Mouse (Mus musculus): ENCODE measurements around the gene Cfap126.

Cfap126 gene

DNA sequence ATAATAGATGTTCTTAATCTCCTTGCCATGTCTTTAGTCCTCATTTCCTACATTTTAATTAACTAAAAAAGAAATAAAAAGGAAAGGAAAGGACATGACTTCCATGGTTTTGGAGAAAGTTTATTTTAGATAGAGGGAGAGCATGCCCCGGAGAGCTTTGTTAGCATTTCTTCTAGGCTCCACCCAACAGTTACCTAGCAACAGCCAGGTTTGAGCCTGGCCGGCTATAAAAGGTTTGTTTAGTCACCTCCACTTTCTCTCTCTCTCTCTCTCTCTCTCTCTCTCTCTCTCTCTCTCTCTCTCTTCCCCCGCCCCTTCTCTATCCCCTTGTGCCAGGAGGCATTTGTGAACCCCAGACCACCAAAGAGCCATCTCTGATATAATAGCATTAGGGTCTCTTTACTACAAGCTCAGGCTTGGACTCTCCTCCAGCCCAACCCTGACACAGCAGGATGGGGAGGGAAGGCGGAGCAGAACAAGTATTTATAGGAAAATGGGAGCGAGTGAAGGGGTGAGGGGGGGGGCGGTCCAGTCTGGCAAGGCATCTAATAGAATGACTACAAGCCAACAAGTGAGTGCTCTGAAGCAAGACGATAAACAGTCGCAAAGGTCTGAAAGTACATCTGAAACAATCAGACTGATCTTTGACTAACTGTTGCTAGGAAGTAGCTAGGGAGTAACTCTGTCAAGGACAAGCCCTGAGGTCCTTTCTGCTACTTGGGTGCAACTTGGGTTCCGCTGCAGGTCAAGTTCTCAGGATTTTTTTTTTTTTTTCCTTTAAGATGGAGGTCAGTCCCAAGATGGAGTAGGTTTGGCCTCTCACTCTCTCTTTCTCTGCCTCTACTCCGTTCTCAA, 17.4 kb upstream of the Cfap126 start:
- peak; percentile 17 for DNase-seq (ENCODE audit: low spot score)

- DNase-seq (ENCODE audit: low spot score): no peak
Measured at GRCm38 (mm10) chr1:171097136-171097535, 16.6 kb upstream of the Cfap126 start.

GRCm38 (mm10) chr1:171097612-171098011, 16.1 kb upstream of the Cfap126 start:
- peak; percentile 17 for DNase-seq (ENCODE audit: low spot score)

DNA sequence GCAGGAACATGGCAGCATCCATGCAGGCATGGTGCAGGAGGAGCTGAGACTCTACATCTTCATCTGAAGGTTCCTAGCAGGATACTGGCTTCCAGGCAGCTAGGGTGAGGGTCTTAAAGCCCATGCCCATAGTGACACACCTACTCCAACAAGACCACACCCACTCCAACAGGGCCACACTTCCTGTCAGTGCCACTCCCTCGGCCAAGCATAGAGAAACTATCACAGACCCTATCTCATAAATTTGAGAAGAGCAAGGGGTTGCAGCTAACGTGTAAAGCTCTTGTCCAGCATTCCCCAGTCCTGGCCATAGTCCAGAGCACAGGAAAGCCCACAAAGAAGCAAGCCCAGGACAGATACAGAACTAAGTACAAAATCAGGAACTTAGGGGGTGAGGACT, 12.7 kb upstream of the Cfap126 start:
- DNase-seq (ENCODE audit: low spot score): no peak

DNA sequence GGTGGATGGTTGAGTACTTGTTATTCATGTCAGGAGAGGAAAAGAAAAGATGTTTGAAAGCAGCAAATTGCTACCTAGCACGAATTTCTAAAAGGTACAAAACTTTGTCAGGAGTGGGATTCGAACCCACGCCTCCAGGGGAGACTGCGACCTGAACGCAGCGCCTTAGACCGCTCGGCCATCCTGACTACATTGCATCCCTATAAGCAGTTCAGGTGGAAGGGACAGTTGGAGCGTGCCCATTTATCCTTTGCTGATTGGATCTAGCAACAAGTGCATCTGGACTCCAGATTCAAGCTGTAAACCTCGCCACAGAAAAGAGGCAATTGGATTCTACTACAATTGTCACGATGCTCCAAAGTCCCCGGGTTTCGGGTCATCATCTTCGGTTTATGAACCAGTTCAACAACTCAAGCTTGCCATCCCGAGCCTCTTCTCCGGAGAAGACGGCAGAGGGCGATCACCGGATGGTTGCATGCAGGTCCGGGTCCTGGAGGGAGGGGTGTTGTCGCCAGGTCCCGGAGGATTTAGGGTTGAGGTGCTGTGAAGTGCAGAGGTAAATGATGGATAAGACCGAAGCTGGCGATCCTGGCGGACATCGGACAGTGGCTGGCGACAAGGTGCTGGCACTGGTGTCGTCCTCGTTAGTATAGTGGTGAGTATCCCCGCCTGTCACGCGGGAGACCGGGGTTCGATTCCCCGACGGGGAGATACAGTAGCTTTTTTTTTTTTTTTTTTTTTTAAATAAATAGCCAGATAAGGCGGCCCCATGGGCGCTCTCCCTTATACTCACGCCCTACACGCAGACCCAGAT, 11.8 kb upstream of the Cfap126 start:
- peak; percentile 94 for DNase-seq (ENCODE audit: low spot score)

DNA sequence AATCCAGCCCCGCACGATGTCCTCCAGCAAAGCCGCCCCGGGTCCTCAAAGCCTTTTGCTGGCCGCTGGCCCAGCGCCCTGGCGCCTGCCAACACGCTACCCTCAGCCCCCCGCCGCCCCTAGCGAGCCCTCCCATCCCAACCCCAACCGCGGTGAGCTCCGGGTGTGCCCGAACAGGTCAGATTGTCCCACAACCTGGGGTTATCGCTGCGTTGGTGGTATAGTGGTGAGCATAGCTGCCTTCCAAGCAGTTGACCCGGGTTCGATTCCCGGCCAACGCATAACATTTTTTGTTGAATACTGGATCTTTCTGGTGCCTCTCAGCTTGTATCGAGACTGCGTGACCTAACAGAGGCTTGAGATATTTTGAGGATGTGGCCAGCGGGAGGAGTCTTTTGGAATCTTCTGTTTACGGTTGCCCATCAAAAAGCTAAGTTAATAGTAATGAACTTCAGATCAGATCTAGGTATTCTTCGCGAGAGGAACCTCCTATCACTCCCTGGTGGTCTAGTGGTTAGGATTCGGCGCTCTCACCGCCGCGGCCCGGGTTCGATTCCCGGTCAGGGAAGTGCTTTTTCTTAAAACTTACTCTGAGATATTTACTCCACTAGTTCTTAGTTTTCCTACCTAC, 11.1 kb upstream of the Cfap126 start:
- peak; percentile 90 for DNase-seq (ENCODE audit: low spot score)

- DNase-seq (ENCODE audit: low spot score): peak; percentile 71
Measured at GRCm38 (mm10) chr1:171103179-171103840, 10.4 kb upstream of the Cfap126 start.

DNA sequence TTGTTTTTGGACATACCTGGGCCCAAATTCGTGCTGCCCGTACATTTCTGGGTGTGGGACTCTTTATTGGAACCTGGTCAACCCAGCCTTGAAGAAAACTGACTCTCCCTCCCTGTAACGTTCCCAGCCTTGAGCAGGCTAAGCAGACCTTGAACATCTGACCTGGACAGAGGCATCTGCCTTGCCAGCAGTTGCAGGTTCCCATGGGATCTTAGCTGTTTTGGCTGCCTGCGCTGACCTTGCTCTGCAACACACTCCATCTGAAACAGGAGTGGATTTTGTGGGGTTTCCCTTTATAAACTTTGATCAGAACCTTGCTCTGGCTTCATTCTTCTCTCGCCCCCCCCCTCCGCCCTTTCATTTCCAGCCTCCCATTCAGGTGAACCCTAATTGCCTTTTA, 8.5 kb upstream of the Cfap126 start:
- DNase-seq (ENCODE audit: low spot score): no peak

GRCm38 (mm10) chr1:171109620-171110019, 4.1 kb upstream of the Cfap126 start:
- DNase-seq (ENCODE audit: low spot score): peak; percentile 45

GRCm38 (mm10) chr1:171110659-171111019, 3.1 kb upstream of the Cfap126 start:
- DNase-seq (ENCODE audit: low spot score): peak; percentile 50

DNA sequence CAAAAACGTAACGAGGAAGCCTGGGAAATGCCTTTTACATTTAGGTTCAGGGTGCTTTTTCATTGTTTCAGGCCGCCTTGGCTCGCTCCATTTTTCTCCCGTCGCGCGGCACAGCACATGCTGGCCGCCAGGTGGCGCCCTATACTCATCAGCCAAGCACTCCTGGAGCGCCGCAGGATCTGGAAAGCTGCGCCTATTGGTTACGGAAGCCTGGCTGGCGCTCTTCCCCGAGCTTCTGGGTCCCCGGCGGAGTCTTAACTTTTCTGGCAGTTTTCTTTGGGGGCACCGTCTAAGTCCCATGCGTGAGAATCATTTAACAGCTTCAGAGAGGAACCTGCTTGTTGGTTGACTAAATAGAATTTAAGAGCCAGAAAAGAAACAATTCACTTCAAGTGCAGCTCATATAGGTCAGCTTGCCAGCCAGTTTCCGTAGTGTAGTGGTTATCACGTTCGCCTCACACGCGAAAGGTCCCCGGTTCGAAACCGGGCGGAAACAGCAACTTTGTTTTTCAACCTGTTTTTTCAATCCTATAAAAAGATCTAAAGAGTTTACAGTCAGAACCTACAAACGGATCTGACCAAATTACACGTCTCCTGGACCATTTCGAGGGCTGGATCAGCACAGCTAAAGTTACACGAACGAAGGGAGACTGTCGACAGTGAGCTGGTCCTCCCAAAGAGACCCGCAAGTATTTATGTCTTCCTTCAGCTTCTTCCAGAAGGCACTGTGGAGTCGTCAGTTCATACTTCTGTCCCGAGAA, 2.5 kb upstream of the Cfap126 start:
- peak; percentile 95 for DNase-seq (ENCODE audit: low spot score)

GRCm38 (mm10) chr1:171111781-171112575, 1.7 kb upstream of the Cfap126 start:
- peak; percentile 73 for DNase-seq (ENCODE audit: low spot score)

- no peak for DNase-seq (ENCODE audit: low spot score)
Measured at GRCm38 (mm10) chr1:171112986-171113385, 732 bp upstream of the Cfap126 start.

DNA sequence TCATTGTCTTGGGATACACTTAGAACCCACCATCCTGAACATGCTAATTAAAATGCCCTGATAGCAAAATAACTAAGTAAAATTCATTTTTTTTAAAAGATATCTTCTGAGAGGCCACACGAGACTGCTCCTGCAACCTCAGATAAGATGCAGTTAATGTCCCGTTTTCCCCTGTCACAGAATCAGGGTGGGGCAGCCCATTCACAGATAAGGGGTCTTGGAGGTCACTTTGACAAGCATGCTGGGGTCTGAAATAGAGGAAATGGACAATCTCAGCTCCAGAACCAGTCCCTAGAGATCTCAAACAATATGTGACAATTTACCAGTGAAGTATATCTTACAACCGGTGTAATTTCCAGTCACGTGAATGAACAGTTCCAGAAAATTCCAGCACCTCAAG, 2.6 kb downstream of the Cfap126 start:
- DNase-seq (ENCODE audit: low spot score): no peak

DNA sequence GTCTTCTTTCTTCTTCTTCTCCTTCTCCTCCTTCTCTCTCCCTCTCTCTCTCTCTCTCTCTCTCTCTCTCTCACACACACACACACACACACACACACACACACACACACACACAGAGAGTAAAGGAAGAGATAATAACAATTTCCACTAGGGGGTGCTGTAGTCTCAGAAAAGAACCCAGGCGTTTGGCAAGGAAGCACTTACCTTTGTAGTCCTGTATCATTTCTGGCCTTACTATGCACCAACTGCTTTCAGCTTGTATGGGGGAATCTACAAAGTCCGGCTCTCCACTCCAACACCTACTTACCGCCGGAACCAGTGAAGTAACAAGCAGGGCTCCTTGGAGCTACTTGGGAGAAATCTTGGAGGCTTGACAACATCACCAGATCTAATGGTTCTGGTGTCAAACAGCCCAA, 4.6 kb downstream of the Cfap126 start:
- DNase-seq (ENCODE audit: low spot score): peak; percentile 49

GRCm38 (mm10) chr1:171118996-171119395, 5.3 kb downstream of the Cfap126 start:
- no peak for DNase-seq (ENCODE audit: low spot score)

DNA sequence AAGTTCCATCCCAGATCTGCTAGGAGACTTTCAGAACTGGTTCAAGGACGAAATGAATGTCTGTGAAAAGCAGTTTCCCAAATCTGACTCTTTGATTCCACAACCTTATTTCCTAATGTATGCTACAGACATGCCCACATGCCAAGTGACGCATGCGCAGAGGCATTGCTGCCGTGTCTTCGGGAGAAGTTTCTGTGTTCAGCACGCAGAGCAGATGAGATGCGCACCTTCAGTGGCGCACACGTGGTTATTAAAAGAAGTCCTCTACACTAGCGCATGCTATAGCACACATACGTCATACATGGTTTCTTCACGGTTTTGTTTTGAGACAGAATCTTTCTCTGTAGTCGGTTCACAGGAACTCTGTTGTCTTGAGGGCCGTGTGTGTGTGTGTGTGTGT, 5.7 kb downstream of the Cfap126 start:
- no peak for DNase-seq (ENCODE audit: low spot score)

GRCm38 (mm10) chr1:171120893-171121292, 7.2 kb downstream of the Cfap126 start:
- no peak for DNase-seq (ENCODE audit: low spot score)

DNA sequence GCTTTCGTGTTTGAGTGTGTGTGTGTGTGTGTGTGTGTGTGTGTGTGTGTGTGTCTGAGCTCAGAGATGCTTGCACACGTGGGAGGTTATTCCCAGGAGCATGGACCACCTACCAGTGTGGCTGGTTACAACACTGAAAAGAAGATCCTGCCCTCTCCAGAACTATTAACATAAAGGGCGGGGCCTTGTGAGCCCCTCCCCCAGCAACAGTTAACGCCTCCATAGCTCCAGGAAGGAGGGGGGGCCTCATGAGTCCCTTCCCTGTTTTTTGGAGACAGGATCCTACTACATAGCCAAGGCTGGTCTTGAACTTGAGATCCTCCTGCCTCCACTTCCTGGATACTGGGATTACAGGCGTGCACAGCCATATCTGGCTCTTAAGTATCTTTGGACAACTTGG, 8.1 kb downstream of the Cfap126 start:
- no peak for DNase-seq (ENCODE audit: low spot score)

DNA sequence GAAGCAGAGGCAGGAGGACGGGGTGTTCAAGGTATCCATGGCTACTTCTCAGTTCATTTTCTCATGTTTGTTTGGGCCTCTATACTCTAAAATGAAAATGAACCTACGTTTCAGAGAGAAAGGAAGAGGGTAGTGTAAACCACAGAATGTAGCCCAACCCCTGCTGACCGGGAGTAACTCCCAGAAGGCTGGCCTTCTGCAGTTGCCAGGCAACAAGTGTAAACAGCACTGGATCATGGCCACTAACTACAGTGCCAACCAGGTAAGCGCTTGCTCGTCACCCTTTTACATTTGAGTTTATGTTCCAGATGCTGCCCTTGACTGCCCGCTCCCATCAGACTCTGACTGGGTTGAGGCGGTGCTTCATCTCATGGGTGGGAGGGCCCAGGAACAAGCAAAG, 9.2 kb downstream of the Cfap126 start:
- no peak for DNase-seq (ENCODE audit: low spot score)

- DNase-seq (ENCODE audit: low spot score): no peak
Measured at GRCm38 (mm10) chr1:171124398-171124797, 10.7 kb downstream of the Cfap126 start.
